Mouse (Mus musculus): Measurements from ENCODE around the gene Batf3. TPM values are rescaled to one million over a fixed set of nuclear protein-coding genes. Genes with fewer than 3 reads are reported as not detected.
A peak's percentile ranks its signal among the peaks of the same experiment; 100 is the strongest.

The Batf3 gene
- polyA plus RNA-seq, 1 experiment from 2014 or later, result 3.0 TPM

GRCm38 (mm10) chr1:191114868-191115267 lies 17.2 kb downstream of the Batf3 start:
- H3K4me2 ChIP-seq (ENCODE audit: low read length), result no peak overlapping the region
- no peaks in the 10 kb centered on the region for H3K27me3 ChIP-seq (ENCODE audit: control insufficient read depth, insufficient read depth, low read length)
- H3K36me3 ChIP-seq (ENCODE audit: control insufficient read depth, insufficient read depth, low read length), result no peaks in the 10 kb centered on the region
- WGBS, result 56% methylated on average over 7 of the region's 7 CpGs
- H3K27ac ChIP-seq (replicated peaks in 1 of 2; ENCODE audit: control insufficient read depth in 1 of 2, insufficient read depth in 1 of 2, low read depth in 2 of 2, low read length in 2 of 2), result no peak overlapping the region
- H3K4me1 ChIP-seq (ENCODE audit: control insufficient read depth in 2 of 2, insufficient read depth in 2 of 2, low read length in 2 of 2), result peaks cover 8 to 16% of the 10 kb centered on the region in 2 experiments
- no peaks in the 10 kb centered on the region for H3K9me3 ChIP-seq (ENCODE audit: control insufficient read depth, low read length)
- no peak overlapping the region for H3K9ac ChIP-seq (ENCODE audit: low read length)
- H3K4me3 ChIP-seq (ENCODE audit: control insufficient read depth in 1 of 2, insufficient read depth in 1 of 2, low read depth in 1 of 2, low read length in 2 of 2), result no peak overlapping the region
- no peak for ATAC-seq (ENCODE audit: insufficient number of reproducible peaks, insufficient read depth, low FRiP score, low read depth)

GRCm38 (mm10) chr1:191115514-191116238 lies 18.0 kb downstream of the Batf3 start:
- no peak overlapping the region for H3K27ac ChIP-seq (replicated peaks in 1 of 2; ENCODE audit: control insufficient read depth in 1 of 2, insufficient read depth in 1 of 2, low read depth in 2 of 2, low read length in 2 of 2)
- peaks cover 8 to 16% of the 10 kb centered on the region in 2 experiments for H3K4me1 ChIP-seq (ENCODE audit: control insufficient read depth in 2 of 2, insufficient read depth in 2 of 2, low read length in 2 of 2)
- H3K4me3 ChIP-seq (ENCODE audit: control insufficient read depth in 1 of 2, insufficient read depth in 1 of 2, low read depth in 1 of 2, low read length in 2 of 2), result no peak overlapping the region
- H3K9me3 ChIP-seq (ENCODE audit: control insufficient read depth, low read length), result no peaks in the 10 kb centered on the region
- no peaks in the 10 kb centered on the region for H3K36me3 ChIP-seq (ENCODE audit: control insufficient read depth, insufficient read depth, low read length)
- no peak for ATAC-seq (ENCODE audit: insufficient number of reproducible peaks, insufficient read depth, low FRiP score, low read depth)
- H3K4me2 ChIP-seq (ENCODE audit: low read length), result no peak overlapping the region
- H3K9ac ChIP-seq (ENCODE audit: low read length), result no peak overlapping the region
- WGBS, result 67% methylated on average over 11 of the region's 11 CpGs
- no peaks in the 10 kb centered on the region for H3K27me3 ChIP-seq (ENCODE audit: control insufficient read depth, insufficient read depth, low read length)

- H3K36me3 ChIP-seq (ENCODE audit: control insufficient read depth, insufficient read depth, low read length), result no peaks in the 10 kb centered on the region
- ATAC-seq (ENCODE audit: insufficient number of reproducible peaks, insufficient read depth, low FRiP score, low read depth), result no peak
These were observed 25.1 kb downstream of the Batf3 start for GRCm38 (mm10) chr1:191122744-191123143.

GRCm38 (mm10) chr1:191123696-191124095 lies 26.0 kb downstream of the Batf3 start:
- peaks cover 2 to 6% of the 10 kb centered on the region in 2 experiments; a peak in 2 of 4 replicates for H3K4me1 ChIP-seq (ENCODE audit: control insufficient read depth in 2 of 2, insufficient read depth in 2 of 2, low read length in 2 of 2)
- H3K27ac ChIP-seq (replicated peaks in 1 of 2; ENCODE audit: control insufficient read depth in 1 of 2, insufficient read depth in 1 of 2, low read depth in 2 of 2, low read length in 2 of 2), result no peak overlapping the region
- no peak overlapping the region for H3K4me2 ChIP-seq (ENCODE audit: low read length)
- no peak for ATAC-seq (ENCODE audit: insufficient number of reproducible peaks, insufficient read depth, low FRiP score, low read depth)
- no peak overlapping the region for H3K4me3 ChIP-seq (ENCODE audit: control insufficient read depth in 1 of 2, insufficient read depth in 1 of 2, low read depth in 1 of 2, low read length in 2 of 2)
- H3K9ac ChIP-seq (ENCODE audit: low read length), result no peak overlapping the region
- H3K27me3 ChIP-seq (ENCODE audit: control insufficient read depth, insufficient read depth, low read length), result no peaks in the 10 kb centered on the region
- no peaks in the 10 kb centered on the region for H3K36me3 ChIP-seq (ENCODE audit: control insufficient read depth, insufficient read depth, low read length)
- no peaks in the 10 kb centered on the region for H3K9me3 ChIP-seq (ENCODE audit: control insufficient read depth, low read length)
- WGBS, result 72% methylated on average over 2 of the region's 2 CpGs

More at GRCm38 (mm10) chr1:191122744-191123143, 25.1 kb downstream of the Batf3 start:
- H3K4me3 ChIP-seq (ENCODE audit: control insufficient read depth in 1 of 2, insufficient read depth in 1 of 2, low read depth in 1 of 2, low read length in 2 of 2), result no peak overlapping the region
- H3K4me2 ChIP-seq (ENCODE audit: low read length), result no peak overlapping the region
- no peaks in the 10 kb centered on the region for H3K27me3 ChIP-seq (ENCODE audit: control insufficient read depth, insufficient read depth, low read length)
- no peaks in the 10 kb centered on the region for H3K9me3 ChIP-seq (ENCODE audit: control insufficient read depth, low read length)
- WGBS, result 55% methylated on average over 3 of the region's 3 CpGs
- peaks cover 2 to 6% of the 10 kb centered on the region in 2 experiments; a peak in 2 of 4 replicates for H3K4me1 ChIP-seq (ENCODE audit: control insufficient read depth in 2 of 2, insufficient read depth in 2 of 2, low read length in 2 of 2)
- H3K9ac ChIP-seq (ENCODE audit: low read length), result no peak overlapping the region
- no peak overlapping the region for H3K27ac ChIP-seq (replicated peaks in 1 of 2; ENCODE audit: control insufficient read depth in 1 of 2, insufficient read depth in 1 of 2, low read depth in 2 of 2, low read length in 2 of 2)

GRCm38 (mm10) chr1:191124288-191124687 lies 26.6 kb downstream of the Batf3 start:
- Histone ChIP-seq H3K27ac (replicated peaks in 1 of 2; ENCODE audit: control insufficient read depth in 1 of 2, insufficient read depth in 1 of 2, low read depth in 2 of 2, low read length in 2 of 2) (no peak overlapping the region), H3K4me1 (ENCODE audit: control insufficient read depth in 2 of 2, insufficient read depth in 2 of 2, low read length in 2 of 2) (peaks cover 2 to 6% of the 10 kb centered on the region in 2 experiments; a peak in 2 of 4 replicates), H3K9ac (ENCODE audit: low read length) (no peak overlapping the region), H3K4me2 (ENCODE audit: low read length) (no peak overlapping the region), H3K9me3 (ENCODE audit: control insufficient read depth, low read length) (peaks cover under 1% of the 10 kb centered on the region), H3K36me3 (ENCODE audit: control insufficient read depth, insufficient read depth, low read length) (no peaks in the 10 kb centered on the region), H3K4me3 (ENCODE audit: control insufficient read depth in 1 of 2, insufficient read depth in 1 of 2, low read depth in 1 of 2, low read length in 2 of 2) (no peak overlapping the region), H3K27me3 (ENCODE audit: control insufficient read depth, insufficient read depth, low read length) (no peaks in the 10 kb centered on the region)
- WGBS, result 61% methylated on average over 4 of the region's 4 CpGs
- ATAC-seq (ENCODE audit: insufficient number of reproducible peaks, insufficient read depth, low FRiP score, low read depth), result no peak

GRCm38 (mm10) chr1:191125811-191126638 lies 28.4 kb downstream of the Batf3 start:
- peaks cover 9% of the 10 kb centered on the region for H3K9me3 ChIP-seq (ENCODE audit: control insufficient read depth, low read length)
- WGBS, result 12% methylated on average over 38 of the region's 38 CpGs
- no peaks in the 10 kb centered on the region for H3K36me3 ChIP-seq (ENCODE audit: control insufficient read depth, insufficient read depth, low read length)
- H3K4me2 ChIP-seq (ENCODE audit: low read length), result peak overlapping the region; percentile 73
- ATAC-seq (ENCODE audit: insufficient number of reproducible peaks, insufficient read depth, low FRiP score, low read depth), result peak; percentile 73
- H3K9ac ChIP-seq (ENCODE audit: low read length), result peak overlapping the region; percentile 63
- peak overlapping the region; percentile 35 to 38 for H3K4me3 ChIP-seq (ENCODE audit: control insufficient read depth in 1 of 2, insufficient read depth in 1 of 2, low read depth in 1 of 2, low read length in 2 of 2)
- H3K27ac ChIP-seq (replicated peaks in 1 of 2; ENCODE audit: control insufficient read depth in 1 of 2, insufficient read depth in 1 of 2, low read depth in 2 of 2, low read length in 2 of 2), result no peak overlapping the region
- no peaks in the 10 kb centered on the region for H3K27me3 ChIP-seq (ENCODE audit: control insufficient read depth, insufficient read depth, low read length)
- H3K4me1 ChIP-seq (ENCODE audit: control insufficient read depth in 2 of 2, insufficient read depth in 2 of 2, low read length in 2 of 2), result peaks cover 3 to 6% of the 10 kb centered on the region in 2 experiments; a peak in 2 of 4 replicates

- no peak overlapping the region for H3K4me3 ChIP-seq (ENCODE audit: control insufficient read depth in 1 of 2, insufficient read depth in 1 of 2, low read depth in 1 of 2, low read length in 2 of 2)
- peaks cover 0 to 8% of the 10 kb centered on the region in 2 experiments; a peak in 1 of 4 replicates for H3K4me1 ChIP-seq (ENCODE audit: control insufficient read depth in 2 of 2, insufficient read depth in 2 of 2, low read length in 2 of 2)
- ATAC-seq (ENCODE audit: insufficient number of reproducible peaks, insufficient read depth, low FRiP score, low read depth), result no peak
- no peak overlapping the region for H3K9ac ChIP-seq (ENCODE audit: low read length)
- H3K9me3 ChIP-seq (ENCODE audit: control insufficient read depth, low read length), result peaks cover 9% of the 10 kb centered on the region
- H3K27me3 ChIP-seq (ENCODE audit: control insufficient read depth, insufficient read depth, low read length), result no peaks in the 10 kb centered on the region
- H3K4me2 ChIP-seq (ENCODE audit: low read length), result no peak overlapping the region
- WGBS, result 92% methylated on average over 2 of the region's 2 CpGs
- no peak overlapping the region for H3K27ac ChIP-seq (replicated peaks in 1 of 2; ENCODE audit: control insufficient read depth in 1 of 2, insufficient read depth in 1 of 2, low read depth in 2 of 2, low read length in 2 of 2)
- H3K36me3 ChIP-seq (ENCODE audit: control insufficient read depth, insufficient read depth, low read length), result no peaks in the 10 kb centered on the region
These were observed 34.0 kb downstream of the Batf3 start for GRCm38 (mm10) chr1:191131692-191132091.
